Mouse (Mus musculus) forebrain, embryonic 11.5 days (tissue): ENCODE measurements around the gene Fgf5. TPM values are rescaled to one million over a fixed set of nuclear protein-coding genes. Genes with fewer than 3 reads are reported as not detected.
A peak's percentile ranks its signal among the peaks of the same experiment; 100 is the strongest.

Experiments used
- ATAC-seq: fragments of 200-750 bp; cut with Nextera tagmentation; replicated peaks from 2 replicates; pipeline ENCODE4 v1.8.0; 2017; ENCODE audit warnings: moderate TSS enrichment; ENCODE audit not compliant: low FRiP score
- DNase-seq: peaks from one replicate; pipeline ENCODE4 v3.0.0-alpha.2; 2017; ENCODE audit warnings: low spot score
- H3K27ac ChIP-seq: fragments of 300-500 bp; sonication (generic); 2 replicates; pipeline ENCODE4 v1.5.1; 2014; ENCODE audit warnings: low read depth, low read length
- H3K27me3 ChIP-seq: fragments of 300-500 bp; sonication (generic); 2 replicates; pipeline ENCODE4 v1.6.1; 2014; ENCODE audit warnings: mild to moderate bottlenecking, low read length, mixed read lengths; ENCODE audit not compliant: control insufficient read depth, insufficient read depth
- H3K36me3 ChIP-seq: fragments of 300-500 bp; sonication (generic); 2 replicates; pipeline ENCODE4 v1.6.1; 2014; ENCODE audit warnings: mild to moderate bottlenecking, low read length, moderate library complexity, mixed read lengths; ENCODE audit not compliant: control insufficient read depth, insufficient read depth
- H3K4me1 ChIP-seq: fragments of 300-500 bp; sonication (generic); replicated peaks from 2 replicates; pipeline ENCODE4 v1.6.1; 2014; ENCODE audit warnings: low read length, mixed read lengths; ENCODE audit not compliant: control insufficient read depth, insufficient read depth
- H3K4me2 ChIP-seq: fragments of 300-500 bp; sonication (generic); 2 replicates; pipeline ENCODE4 v1.6.1; 2014; ENCODE audit warnings: low read depth, mild to moderate bottlenecking, low read length, moderate library complexity, mixed read lengths; ENCODE audit not compliant: severe bottlenecking
- H3K4me3 ChIP-seq: fragments of 300-500 bp; sonication (generic); 2 replicates; pipeline ENCODE4 v1.5.1; 2014; ENCODE audit warnings: low read depth, low read length
- H3K9ac ChIP-seq: fragments of 300-500 bp; sonication (generic); 2 replicates; pipeline ENCODE4 v1.6.1; 2014; ENCODE audit warnings: low read length
- H3K9me3 ChIP-seq: fragments of 300-500 bp; sonication (generic); 2 replicates; pipeline ENCODE4 v1.6.1; 2016; ENCODE audit warnings: low read length, mixed read lengths; ENCODE audit not compliant: control insufficient read depth
- WGBS: fragments of 180-500 bp; shearing (Covaris S2); extraction: QIAGEN DNeasy Blood & Tissue Kit; methylation state at CpG from one replicate; pipeline ENCODE4 v1.1.7; 2014; 5-methylcytosine and 5-hydroxymethylcytosine counted together
- polyA plus RNA-seq: library from polyadenylated mRNA; unstranded; fragments of >200 nt; fragmentation: Nextera tagmentation; extraction: Ambion mirVana; gene quantifications from 2 replicates; pipeline ENCODE4 v1.2.1, GENCODE M21; 2014

Gene Fgf5
- polyA plus RNA-seq = 0.16 and 0.32 TPM in 2 replicates

DNA sequence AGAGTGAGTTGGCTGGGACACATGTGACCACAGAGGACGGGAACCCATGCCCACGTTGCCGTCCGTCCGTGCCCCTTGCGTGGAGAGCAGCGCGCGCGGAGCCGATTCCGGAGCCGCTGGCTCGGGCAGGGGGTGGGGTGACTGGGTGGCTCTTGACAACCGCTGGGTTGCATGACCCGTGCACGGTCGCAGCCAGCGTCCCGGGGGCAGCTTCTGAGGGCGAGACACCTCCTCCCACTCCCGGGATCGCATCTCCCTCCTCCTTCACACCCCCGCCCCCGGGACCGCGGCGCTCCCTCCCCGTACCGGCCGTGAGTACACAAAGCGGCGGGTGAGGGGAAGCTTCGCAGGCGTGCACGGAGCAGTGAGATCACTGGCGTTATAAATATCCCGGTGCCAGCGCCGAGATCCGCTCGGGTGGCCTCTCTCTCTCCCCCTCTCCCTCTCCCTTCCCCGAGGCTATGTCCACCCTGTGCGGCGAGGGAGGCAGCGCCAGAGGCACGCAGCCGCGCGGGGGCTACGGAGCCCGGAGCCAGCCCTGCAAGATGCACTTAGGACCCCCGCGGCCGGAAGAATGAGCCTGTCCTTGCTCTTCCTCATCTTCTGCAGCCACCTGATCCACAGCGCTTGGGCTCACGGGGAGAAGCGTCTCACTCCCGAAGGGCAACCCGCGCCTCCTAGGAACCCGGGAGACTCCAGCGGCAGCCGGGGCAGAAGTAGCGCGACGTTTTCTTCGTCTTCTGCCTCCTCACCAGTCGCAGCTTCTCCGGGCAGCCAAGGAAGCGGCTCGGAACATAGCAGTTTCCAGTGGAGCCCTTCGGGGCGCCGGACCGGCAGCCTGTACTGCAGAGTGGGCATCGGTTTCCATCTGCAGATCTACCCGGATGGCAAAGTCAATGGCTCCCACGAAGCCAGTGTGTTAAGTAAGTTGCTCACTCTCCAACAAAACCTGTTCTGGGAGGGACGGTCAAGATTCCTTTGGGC, at the start of gene Fgf5:
Gene Fgf5, plus strand, starts transcription at position 347 of the 984 bp plus-strand sequence.
- H3K27ac ChIP-seq = no peak within 1 kb of the TSS
- peak; percentile 75 for DNase-seq
- peak; percentile 81 for ATAC-seq
- peak within 1 kb of the TSS; percentile 55 for H3K4me3 ChIP-seq
- no peaks in the 10 kb centered on the region for H3K9me3 ChIP-seq
- peak within 1 kb of the TSS; percentile 62 for H3K9ac ChIP-seq
- H3K4me1 ChIP-seq = peaks cover 7% of the 10 kb centered on the region; the same call in 1 of the 2 replicates
- under 1% methylated on average over 77 of the region's 80 CpGs for WGBS
- H3K27me3 ChIP-seq = peaks cover 36% of the 10 kb centered on the region
- no peaks in the 10 kb centered on the region for H3K36me3 ChIP-seq
- H3K4me2 ChIP-seq = peak within 1 kb of the TSS; percentile 99

DNA sequence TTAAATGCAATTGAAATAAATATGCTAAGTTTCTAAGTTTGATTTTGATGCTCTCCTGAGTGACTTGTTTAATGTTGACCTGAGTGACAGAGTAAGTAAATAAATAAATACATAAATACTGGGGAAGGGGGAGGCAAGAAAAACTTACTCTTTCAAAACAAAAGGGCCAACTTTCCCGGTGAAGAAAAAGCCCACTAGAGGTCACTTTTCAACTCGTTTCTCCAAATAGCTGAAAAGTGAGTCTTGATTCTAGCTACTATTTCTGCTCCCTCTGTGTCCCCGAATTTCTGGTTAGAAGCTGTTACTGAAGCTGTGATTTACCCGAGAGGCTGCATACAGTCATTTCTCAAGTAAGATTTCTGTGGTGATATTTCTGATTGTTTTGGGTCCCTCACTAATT, 41.5 kb upstream of the Fgf5 start:
- 75% methylated on average over 4 of the region's 4 CpGs for WGBS
- H3K27ac ChIP-seq = no peak overlapping the region
- no peaks in the 10 kb centered on the region for H3K36me3 ChIP-seq
- no peaks in the 10 kb centered on the region for H3K4me1 ChIP-seq
- no peak overlapping the region for H3K9ac ChIP-seq
- DNase-seq = no peak
- no peak overlapping the region for H3K4me2 ChIP-seq
- no peaks in the 10 kb centered on the region for H3K9me3 ChIP-seq
- no peak overlapping the region for H3K4me3 ChIP-seq
- no peak for ATAC-seq
- H3K27me3 ChIP-seq = no peaks in the 10 kb centered on the region

DNA sequence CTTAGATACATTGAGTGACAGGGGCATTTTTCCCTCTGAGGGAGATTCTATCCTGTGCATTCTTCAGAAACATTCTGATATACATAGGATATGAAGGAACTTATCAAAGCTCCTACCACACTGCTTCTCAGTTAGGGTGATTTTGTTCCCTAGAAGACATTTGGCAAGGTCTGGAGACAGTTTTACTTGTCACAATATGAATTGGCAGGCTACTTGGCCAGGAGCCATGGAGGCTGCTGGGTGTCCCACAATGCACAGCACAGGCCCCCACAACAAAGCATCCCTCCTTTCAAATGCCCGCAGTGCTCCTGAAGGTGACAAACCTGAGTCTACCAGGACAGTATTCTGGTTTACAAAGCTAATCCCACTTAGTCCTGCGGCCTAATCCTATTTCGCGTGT, 32.0 kb upstream of the Fgf5 start:
- Histone ChIP-seq H3K9ac (no peak overlapping the region), H3K27me3 (no peaks in the 10 kb centered on the region), H3K9me3 (no peaks in the 10 kb centered on the region), H3K4me3 (no peak overlapping the region), H3K4me2 (no peak overlapping the region), H3K36me3 (no peaks in the 10 kb centered on the region), H3K27ac (no peak overlapping the region), H3K4me1 (no peaks in the 10 kb centered on the region)
- WGBS = 66% methylated on average over 4 of the region's 4 CpGs
- ATAC-seq = no peak
- no peak for DNase-seq

DNA sequence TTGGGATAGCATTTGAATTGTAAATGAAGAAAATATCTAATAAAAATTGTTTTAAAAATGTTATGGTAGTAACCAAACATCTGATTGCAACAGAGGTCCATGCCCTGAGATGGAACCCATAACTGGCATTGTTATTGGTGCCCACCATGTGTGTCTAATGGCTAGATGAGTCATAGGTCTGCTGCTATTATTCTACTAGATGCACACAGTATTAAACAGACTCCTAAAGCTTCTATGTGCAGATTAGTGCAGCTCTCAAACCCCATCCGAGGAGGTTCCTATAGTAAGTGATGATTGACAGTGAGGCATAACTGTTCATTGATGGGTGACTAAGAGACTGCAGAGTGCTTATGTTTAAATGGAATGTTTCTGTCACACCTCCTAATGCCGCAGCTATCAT, 27.3 kb upstream of the Fgf5 start:
- Histone ChIP-seq H3K9ac (no peak overlapping the region), H3K4me2 (no peak overlapping the region), H3K27ac (no peak overlapping the region), H3K9me3 (no peaks in the 10 kb centered on the region), H3K36me3 (no peaks in the 10 kb centered on the region), H3K27me3 (no peaks in the 10 kb centered on the region), H3K4me1 (no peaks in the 10 kb centered on the region), H3K4me3 (no peak overlapping the region)
- ATAC-seq (no peak), DNase-seq (no peak)
- 82% methylated on average over 2 of the region's 2 CpGs for WGBS

DNA sequence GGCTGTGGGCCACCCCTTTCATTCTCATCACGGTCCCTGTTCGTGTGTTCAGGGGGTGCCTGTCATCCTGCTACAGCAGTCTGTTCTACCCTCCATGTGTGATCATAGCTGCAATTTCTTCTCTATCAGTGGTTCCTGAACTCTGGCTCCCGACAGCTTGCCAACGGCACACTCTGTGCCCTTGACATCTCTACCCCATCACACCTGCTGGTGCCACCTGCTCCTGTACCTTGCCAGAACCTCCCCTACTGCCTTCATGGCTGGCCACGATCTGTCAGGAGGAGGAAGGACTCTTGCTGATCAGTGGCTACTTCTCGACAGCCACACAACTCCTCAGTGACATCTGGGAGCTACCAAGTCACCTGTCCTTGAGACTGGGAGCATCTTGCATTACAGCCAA, 24.5 kb upstream of the Fgf5 start:
- ATAC-seq (no peak), DNase-seq (no peak)
- 87% methylated on average over 6 of the region's 6 CpGs for WGBS
- Histone ChIP-seq H3K4me3 (no peak overlapping the region), H3K36me3 (no peaks in the 10 kb centered on the region), H3K9me3 (no peaks in the 10 kb centered on the region), H3K4me1 (no peaks in the 10 kb centered on the region), H3K9ac (no peak overlapping the region), H3K27me3 (no peaks in the 10 kb centered on the region), H3K4me2 (no peak overlapping the region), H3K27ac (no peak overlapping the region)

DNA sequence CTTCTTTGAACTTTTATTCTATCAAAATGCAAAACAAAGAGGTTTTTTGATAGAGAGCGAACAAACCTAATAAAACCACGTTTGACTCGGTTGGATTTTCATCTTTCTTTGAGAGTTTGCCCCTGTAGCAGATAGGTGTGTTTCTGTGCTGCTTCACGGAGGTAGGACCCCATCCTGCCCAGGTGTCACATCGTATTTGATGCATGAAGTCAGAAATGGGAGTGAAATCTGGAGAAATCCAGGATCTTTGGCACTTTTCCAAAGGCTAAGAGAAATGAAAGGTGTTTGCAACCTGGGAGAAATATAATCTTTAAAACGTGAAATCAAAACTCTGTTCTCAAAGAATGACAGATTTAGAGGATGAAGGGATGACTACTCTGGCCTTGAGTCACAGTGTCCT, 15.5 kb upstream of the Fgf5 start:
- H3K4me1 ChIP-seq = no peaks in the 10 kb centered on the region
- no peaks in the 10 kb centered on the region for H3K36me3 ChIP-seq
- 89% methylated on average over 6 of the region's 6 CpGs for WGBS
- no peak overlapping the region for H3K4me3 ChIP-seq
- H3K4me2 ChIP-seq = no peak overlapping the region
- DNase-seq (no peak), ATAC-seq (no peak)
- no peaks in the 10 kb centered on the region for H3K9me3 ChIP-seq
- no peak overlapping the region for H3K9ac ChIP-seq
- H3K27me3 ChIP-seq = no peaks in the 10 kb centered on the region
- no peak overlapping the region for H3K27ac ChIP-seq

DNA sequence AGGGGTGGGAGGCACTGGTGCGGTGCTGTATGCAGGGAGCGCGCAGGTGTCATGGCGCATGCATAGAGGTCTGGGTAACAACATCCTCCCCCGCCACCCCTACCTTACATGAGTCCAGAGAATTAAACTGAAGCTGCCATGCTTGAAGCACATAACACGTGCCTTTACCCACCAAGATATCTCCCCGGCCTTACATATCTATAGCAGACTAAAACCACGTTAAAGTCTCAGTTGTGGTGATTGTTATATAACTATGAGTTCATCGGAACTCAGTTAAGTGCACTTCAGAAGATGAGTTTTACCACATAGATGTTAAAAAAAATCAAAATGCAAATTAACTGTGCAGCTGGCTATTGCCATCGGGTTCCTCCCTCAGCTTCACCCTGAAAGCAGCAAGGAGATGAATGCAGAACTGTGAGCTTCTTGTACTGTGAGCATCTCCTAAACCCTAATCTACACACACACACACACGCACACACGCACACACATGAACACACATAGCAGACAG, 12.6 kb upstream of the Fgf5 start:
- no peak for DNase-seq
- Histone ChIP-seq H3K9me3 (no peaks in the 10 kb centered on the region), H3K36me3 (no peaks in the 10 kb centered on the region), H3K4me1 (no peaks in the 10 kb centered on the region), H3K4me3 (no peak overlapping the region), H3K9ac (no peak overlapping the region), H3K4me2 (no peak overlapping the region), H3K27ac (no peak overlapping the region), H3K27me3 (no peaks in the 10 kb centered on the region)
- whole genome bisulfite sequencing = 94% methylated on average over 12 of the region's 12 CpGs
- ATAC-seq = no peak

DNA sequence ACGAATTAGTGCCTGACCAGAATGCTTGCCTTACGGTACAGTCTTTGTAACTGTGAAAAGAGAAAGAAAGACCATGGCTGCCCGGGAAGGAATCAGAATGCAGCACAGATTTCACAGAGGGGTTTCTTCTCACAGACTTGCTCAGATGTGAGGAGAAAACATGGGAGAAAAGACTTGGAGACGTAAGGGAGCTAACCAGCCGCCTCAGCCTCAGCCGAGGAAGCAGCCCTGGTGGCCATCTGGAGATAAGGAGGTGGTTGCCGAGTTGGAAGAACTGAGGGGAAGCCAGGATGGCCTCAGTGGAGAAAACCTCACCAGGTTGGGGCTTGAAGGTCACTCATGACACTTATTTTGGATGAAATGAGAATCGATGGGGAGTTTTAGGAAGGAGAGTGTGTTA, 8.7 kb upstream of the Fgf5 start:
- H3K27ac ChIP-seq = no peak overlapping the region
- H3K4me1 ChIP-seq = no peaks in the 10 kb centered on the region
- no peaks in the 10 kb centered on the region for H3K9me3 ChIP-seq
- no peak overlapping the region for H3K4me3 ChIP-seq
- no peak for DNase-seq
- no peaks in the 10 kb centered on the region for H3K36me3 ChIP-seq
- ATAC-seq = no peak
- H3K9ac ChIP-seq = no peak overlapping the region
- no peaks in the 10 kb centered on the region for H3K27me3 ChIP-seq
- WGBS = 77% methylated on average over 8 of the region's 8 CpGs
- H3K4me2 ChIP-seq = no peak overlapping the region
